Mouse (Mus musculus) right cerebral cortex, postnatal 4 days (tissue): ENCODE data around the gene Slc26a10.
"Not testable (repeated sequence)": the region's sequence is repeated elsewhere in the genome, so short reads cannot be mapped to it uniquely, and the experiment has no call there.

Experiments
- DNase-seq: peaks from one replicate; pipeline ENCODE4 v3.0.0-alpha.2; 2022

The Slc26a10 gene

DNA sequence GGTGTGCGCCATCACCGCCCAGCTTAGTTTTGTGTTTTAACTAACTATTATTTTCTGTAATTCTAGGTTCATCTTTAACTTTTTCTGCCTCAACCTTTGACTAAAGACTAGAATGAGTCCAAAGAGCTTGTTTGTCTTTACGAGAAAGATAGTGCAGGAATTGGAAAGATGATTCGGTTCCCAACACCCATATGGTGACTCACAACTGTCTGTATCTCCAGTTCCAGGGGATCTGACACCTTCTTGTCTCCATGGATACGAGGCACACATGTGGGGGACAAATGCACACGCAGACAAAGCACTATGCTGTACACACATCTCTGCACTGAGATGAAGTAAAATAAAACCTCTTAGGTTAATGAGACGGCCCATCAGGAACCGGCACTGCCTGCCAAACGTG is 20.4 kb downstream of the Slc26a10 start:
- no peak for DNase-seq

DNA sequence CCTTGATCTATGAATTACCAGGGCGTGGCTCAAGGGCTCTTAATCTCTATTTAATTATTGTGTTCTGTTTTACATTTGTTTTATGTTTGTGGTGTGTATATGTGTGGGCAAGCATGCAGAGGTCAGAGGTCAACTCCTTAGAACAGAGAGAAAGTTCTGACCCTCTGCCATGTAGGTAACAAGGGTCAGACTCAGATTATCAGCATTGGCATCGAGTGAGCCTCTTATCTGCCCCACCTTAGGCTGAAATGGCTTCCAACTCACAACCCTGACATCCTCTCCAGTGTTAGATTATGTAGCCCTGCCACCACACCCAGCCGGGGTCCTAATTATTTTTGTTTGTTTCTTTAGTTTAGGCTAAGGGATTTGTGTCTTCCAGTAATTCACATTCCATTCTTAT is 22.0 kb downstream of the Slc26a10 start:
- no peak for DNase-seq

DNA sequence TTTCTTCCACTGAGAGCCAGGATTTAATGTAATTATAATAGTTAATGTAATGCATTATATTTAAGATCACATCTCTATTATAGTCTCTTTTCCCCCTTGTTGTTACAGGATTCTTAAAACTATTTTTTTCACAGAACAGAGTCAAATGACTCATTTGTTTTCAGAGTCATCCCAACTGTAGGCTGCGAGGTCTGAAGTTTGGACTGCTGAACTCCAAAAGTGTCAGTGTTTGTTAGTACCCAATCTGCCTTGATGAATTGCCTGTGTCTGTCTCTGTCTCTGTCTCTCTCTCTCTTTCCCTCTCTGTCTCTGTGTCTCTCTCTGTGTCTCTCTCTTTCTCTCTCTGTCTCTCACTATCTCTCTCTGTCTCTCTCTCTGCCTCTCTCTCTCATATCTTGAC is 23.9 kb downstream of the Slc26a10 start:
- no peak for DNase-seq

DNA sequence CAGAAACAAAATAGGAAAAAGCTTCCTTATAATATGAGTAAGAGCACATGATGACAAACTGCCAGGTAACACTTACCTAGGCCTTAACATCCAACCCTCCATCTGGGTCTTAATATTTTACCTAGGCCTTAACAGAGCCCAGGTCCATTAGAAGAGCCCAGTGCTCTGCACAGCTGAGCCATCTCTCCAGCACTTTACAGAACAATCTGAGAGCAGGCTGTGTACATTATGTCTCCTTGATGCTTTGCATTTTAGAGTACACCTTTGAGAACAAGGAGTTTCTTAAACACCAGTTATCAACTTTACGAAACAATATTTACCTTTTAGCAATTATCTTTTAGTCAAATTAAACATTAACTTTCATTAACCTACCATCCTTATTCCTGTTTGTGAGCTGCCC is 24.4 kb downstream of the Slc26a10 start:
- DNase-seq = no peak

DNA sequence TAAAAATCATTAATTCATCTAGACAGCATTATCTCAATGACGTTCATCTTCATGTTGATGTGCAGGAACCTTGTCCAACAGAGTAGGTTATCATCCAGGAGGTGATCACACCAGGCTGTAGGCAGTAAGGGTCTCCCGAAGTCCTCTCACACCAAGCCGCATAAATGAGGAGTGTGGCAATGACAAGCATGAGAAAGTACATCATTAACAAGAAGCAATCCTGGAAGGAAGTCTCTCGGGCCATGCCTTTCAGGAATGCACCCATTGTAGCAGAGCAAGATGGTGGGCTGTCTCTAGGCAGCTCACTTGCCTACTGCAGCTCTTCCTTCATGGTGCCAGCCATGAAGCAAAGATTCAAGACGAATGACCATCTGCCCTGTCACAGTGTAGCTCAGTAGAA is 25.8 kb downstream of the Slc26a10 start:
- DNase-seq = no peak

DNA sequence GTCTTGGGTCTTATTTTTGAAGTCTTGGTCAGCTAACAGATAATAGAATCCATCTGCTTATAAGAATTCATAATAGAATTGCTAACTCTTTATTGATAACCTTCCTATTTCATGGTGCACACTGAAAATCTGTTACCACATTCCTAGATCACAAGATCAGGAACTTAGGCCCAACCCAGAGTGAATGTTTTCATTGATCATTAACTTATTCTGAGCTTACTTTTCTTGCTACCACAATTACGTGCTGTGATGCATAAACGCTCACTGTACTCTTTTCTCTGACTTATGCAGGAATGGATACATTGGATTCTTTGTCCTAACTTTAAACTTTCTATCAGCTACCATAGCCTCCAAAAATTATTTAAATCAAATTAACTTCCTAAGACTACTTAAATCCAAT is 26.2 kb downstream of the Slc26a10 start:
- DNase-seq = no peak

DNA sequence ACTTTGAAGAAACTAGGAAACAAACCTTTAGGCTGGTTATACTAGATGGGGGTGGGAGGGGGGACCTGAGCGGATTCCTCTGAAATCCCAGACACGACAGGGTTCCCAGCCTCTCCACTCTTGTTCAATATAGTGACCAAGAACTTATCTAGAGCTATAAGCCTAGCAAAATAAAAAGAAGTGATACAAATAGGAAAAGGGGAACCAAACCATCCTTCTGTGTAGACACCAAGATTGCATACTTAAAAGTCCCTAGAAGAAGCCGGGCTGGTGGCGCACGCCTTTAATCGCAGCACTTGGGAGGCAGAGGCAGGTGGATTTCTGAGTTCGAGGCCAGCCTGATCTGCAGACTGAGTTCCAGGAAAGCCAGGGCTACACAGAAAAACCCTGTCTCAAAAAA is 27.1 kb downstream of the Slc26a10 start:
- no peak for DNase-seq

DNA sequence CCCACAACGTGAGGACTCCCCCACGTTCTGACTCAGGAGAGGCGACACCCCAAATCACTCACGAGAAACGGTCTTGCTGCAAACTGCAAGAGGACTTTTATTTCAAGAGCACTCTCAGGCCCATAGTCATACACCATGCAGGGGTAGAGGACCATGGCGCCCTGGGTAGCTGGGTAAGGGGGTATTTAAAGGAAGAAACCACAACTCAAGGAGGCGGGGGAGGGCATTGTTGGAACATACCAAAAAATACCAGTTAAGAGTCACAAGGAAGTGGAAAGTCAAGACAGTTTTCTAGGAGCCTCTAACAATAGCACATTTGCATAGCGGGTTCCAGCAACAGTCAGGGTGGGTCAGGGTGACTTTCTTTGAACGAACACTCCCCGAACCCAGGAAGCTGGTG is 27.9 kb downstream of the Slc26a10 start:
- not testable (repeated sequence) for DNase-seq

DNA sequence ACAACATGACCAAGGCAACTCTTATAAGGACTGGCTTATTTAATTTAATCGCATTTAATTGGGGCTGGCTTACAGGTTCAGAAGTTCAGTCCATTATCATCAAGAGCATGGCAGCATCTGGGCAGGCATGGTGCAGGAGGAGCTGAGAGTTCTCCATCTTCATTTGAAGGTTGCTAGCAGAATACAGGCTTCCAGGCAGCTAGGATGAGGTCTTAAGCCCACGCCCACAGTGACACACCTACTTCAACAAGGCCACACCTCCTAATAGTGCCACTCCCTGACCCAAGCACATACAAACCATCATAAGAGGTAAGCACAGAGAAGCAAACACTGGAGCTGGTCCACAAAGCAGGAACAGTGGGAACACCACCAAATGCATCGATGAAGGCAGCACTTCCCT is 29.2 kb downstream of the Slc26a10 start:
- not testable (repeated sequence) for DNase-seq

DNA sequence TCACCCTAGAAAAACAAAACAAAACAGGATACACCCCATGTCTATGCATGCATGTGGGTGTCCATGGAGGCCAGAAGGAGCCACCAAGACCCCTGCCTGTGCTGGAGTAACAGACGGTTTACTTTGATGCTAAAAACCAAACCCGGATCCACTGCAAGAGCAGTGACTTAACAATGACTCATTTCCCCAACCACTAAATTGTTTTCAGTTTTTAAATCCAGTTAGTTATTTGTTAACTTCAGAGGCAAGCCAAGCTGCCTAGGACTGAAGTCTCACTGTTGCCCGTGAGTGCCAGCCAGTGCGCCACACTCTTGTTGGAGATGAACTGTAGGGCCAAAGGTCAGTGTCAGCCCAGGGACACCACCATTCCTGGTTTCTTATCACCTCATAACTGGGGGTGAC is 30.0 kb downstream of the Slc26a10 start:
- DNase-seq = no peak

DNA sequence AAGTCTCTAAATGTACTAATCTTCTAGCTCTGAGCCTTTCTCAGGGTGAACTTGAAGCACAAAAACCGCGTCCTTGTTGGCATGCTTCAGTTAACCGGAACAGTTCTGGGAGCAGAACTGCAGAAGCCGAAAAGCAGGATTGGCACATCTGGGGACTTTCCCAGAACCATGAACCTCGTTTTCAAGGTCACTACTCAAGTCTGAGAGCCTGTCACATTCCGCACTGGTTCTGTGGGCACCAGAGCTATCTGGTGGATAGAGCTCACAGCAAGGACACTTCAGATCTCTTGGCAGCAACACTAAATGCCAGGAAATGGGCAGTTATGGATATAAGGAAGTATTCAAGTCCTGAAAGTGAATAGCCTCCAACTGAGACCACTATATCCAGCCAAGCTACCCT is 33.3 kb downstream of the Slc26a10 start:
- DNase-seq = no peak

DNA sequence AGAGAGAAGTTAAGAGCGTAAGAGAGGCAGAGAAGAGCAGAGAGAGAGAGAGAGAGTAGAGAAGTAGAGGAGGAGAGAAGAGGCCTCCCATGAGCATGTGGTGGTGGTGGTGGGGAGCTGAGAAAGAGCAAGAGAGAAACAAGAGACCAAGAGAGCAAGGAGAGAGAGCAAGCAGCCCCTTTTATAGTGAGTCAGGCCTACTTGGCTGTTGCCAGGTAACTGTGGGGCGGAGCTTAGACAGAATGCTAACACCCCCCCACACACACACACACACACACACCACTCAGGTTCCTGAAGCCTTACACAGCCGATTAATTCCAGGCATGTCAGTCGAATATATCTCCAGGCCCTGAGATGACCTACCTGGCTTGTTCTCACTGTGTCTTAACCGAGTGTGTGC is 35.1 kb downstream of the Slc26a10 start:
- DNase-seq = no peak

DNA sequence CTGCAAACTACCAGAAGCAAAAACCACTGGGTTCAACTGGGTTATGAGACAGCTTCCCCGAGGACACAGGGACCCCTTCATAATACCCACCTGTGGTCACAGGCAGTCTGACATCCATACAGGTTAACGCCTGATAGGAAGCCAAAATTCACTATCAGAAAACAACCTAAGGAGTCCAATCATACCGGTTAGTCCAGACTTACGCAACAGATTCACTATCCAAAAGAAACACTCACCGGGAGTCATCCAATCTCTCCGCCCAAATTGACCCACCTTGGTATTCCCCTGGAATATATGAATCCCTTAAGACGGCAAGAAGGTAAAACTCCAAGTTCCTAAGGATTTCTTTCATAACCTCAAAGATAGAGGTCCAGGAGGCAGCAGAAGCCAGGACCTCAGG is 35.9 kb downstream of the Slc26a10 start:
- DNase-seq = no peak

DNA sequence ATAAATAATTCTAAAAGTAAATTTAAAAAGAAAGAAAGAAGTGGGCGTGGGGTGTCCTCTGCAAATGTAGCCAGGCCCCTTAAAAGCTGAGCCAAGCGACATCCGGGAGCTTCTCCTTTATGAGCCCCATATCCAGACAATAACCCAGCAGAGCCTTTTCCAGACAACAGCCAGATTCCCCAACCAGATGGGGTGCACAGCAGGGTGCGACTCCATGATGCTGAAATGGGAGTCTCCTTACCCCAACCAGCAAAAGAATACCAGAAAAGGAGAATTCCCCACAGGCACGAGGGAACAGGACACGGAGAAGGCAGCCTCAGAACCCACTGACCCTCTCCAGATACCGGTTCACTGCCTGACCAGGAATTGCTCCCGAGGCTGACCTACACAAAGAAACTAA is 37.2 kb downstream of the Slc26a10 start:
- no peak for DNase-seq

DNA sequence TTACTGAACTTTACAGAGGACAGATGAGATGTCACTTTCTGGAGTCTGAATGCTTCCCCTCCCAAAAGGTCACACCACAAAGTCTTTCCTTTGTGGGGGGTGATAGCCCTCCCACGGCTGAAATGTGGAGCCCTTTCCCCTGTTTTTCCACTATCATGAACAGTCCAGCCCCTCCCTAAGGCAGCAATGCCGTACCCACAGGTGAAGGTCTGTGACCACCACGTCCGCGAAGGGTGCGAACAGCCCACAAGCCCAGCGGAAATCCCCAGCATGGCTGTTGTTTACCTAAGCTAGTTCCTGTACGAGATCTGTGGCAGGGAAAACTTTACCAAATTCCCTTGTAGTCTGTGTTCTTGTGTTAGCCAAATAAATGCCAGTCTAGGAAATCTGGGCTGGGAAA is 38.9 kb downstream of the Slc26a10 start:
- DNase-seq = no peak

DNA sequence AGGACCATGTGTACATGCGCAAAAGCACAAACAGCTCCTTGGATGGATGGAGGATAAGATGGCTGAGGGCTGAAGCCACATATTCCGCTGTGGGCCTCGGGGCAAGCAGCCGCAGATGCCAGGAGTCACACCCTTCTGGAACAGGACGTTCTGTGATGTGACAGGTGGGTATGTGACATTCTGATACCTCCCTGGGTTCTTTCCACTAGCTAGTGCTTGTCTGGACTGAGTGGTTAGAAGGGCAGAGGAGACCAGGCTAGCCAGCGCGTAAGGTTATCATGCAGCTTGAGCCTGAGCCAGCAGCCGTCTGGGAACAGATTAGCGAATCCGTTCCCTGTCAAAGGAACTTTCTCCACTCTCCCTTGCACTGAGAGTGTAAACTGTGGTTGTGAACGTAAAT is 39.5 kb downstream of the Slc26a10 start:
- DNase-seq = no peak

DNA sequence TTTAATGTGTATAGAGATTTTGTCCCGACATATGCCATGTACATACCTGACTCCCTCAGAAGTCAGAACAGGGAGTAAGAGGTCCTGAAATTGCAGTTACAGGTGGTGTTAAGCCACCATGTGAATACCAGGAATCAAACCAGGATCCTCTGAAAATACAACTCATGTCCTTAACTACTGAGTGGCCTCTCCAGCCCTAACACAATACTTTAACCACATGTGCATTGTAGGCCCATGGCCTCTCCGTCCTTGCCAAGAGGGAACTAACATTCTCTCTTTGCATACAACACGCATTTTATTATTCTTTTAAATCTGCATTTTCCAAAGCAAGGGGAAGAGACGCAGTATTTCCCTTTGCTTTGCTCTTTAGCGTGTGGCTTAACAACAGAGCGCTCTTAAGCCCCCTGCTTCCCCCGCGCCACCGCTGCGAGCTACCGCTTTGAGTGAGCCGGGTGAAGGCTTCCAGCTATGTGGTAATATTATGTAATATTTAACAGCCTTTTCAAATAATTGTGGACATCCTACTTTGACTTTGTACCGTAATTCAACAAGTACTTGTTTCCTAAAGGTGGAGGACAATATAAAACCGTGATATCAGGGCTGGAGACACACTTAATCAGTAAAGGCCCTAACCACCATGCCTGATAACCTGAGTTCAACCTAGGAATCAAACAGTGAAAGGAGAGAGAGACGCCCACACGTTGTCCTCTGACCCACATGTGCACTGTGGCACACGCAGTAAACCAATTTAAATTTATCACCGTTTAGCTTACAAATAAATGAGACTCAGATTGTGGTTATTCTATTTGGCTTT is 41.9 kb downstream of the Slc26a10 start:
- no peak for DNase-seq

DNA sequence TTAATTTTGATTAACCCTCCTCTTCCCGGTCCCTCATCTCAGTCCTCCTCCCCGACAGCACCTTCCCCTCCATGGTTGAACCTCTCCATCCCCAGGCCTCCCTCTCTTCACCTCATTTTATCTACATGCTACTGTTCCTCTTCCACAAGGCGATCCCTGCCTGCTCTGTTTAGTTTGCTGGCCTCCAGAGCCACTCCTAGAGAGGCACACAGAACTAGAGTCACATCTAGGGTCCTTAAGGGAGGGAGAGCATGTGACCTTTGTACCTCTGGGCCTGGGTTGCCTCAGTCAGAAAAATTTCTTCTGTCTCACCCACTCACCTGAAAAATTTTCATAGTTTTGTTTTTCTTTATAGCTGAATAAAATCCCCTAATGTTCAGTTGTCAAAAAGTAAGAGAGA is 42.5 kb downstream of the Slc26a10 start:
- DNase-seq = no peak

DNA sequence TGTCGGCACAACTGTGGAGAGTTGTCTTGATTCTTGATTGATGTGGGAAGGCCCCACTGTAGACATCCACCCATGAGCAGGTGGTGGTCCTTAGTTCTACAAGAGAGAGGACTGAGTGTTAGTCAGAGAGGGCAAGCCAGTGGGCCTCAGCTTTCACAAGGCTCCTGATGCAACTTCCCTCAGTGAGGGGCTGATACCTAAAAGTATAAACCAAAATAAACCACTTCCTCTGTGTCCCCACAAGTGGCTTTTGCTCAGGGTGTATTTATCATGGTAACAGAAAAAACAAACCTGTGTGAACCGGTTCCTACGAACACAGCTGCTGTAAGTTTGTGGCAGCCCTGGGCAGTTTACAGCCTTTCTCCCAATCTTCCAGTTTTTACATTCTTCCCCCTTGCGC is 43.9 kb downstream of the Slc26a10 start:
- no peak for DNase-seq

DNA sequence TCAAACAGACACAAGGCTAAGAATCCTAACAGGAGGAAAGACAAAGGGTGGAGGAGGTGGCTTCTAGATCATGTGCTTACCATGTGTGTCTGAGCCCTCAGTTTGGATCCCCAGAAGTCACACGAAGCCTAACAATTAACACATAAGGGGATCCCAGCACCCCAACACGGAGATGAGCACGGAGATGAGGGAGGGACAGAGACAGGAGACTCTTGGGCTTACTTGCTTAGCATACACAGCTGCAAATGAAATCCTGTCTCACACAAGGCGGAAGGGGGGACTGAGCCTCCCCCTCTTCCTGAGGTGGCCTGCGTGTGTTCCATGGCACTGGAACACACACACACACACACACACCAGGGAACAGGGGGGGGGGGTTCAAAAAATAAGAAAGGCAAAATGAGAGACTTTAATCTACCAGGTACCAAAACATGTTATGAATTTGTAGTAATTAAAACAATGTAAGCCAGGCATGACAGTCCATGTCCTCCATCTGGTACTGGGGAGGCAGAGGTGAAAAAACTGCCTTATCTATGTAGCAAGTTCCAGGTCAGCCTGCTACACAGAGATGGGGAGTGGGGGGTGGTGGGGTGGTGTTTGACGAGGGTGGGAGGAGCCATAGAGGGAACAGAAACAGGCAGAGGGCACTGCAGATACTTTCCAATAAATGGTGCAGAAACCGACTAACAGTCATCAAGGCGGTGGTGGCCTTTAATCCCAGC is 45.2 kb downstream of the Slc26a10 start:
- no peak for DNase-seq

DNA sequence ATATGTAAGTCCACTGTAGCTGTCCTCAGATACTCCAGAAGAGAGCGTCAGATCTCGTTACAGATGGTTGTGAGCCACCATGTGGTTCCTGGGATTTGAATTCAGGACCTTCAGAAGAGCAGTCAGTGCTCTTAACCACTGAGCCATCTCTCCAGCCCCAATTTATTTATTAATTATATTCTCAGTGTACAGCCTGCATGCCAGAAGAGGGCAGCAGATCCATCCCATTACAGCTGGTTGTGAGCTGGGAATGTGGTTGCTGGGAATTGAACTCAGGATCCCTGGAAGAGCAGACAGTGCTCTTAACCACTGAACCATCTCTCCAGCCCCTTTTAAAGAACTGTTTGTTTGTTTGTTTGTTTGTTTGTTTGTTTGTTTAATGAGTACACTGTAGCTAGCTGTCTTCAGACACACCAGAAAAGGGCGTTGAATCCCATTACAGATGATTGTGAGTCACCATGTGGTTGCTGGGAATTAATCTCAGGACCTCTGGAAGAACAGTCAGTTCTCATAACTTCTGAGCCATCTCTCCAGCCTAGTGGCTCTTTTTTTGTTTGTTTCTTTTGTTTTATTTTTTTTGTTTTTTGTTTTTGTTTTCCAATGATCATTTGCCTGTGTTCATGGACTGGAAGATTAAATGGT is 45.9 kb downstream of the Slc26a10 start:
- DNase-seq = not testable (repeated sequence)

DNA sequence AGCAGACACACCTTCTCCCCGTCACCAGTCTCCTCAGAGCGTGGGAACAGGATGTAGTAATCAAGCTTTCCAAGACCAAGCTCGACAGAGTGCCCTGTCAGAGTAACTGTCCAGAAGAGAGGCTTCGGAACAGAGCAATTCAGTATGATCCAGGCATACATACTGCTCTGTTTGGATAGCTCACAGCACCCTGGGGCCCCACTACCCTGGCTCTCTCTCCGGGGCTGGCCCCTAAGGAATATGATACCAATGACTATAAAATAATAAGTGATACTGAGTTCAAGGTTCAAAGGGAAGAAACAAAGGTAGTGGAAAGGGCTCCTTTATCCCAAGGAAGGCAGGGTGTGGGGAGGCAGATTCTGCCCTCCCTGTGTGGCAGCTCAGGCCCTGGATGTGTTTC is 48.0 kb downstream of the Slc26a10 start:
- DNase-seq = no peak

DNA sequence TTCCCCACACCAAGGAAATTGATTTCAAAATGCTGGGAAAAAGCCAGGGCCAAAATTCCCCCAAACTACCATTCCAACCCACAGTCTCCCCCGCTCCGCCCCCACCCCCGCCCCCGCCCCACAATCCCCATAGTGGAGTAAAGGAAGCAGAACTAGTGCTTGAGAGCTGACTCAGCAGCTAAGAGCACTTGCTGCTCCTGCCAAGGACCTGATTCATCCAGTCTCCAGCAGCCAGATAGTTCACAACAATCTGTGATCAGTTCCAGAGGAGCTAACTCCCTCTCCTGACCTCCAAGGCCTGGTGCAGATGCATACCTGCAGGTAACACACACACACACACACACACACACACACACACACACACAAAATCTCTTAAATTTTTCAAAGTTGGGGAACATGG is 51.0 kb downstream of the Slc26a10 start:
- DNase-seq = no peak

DNA sequence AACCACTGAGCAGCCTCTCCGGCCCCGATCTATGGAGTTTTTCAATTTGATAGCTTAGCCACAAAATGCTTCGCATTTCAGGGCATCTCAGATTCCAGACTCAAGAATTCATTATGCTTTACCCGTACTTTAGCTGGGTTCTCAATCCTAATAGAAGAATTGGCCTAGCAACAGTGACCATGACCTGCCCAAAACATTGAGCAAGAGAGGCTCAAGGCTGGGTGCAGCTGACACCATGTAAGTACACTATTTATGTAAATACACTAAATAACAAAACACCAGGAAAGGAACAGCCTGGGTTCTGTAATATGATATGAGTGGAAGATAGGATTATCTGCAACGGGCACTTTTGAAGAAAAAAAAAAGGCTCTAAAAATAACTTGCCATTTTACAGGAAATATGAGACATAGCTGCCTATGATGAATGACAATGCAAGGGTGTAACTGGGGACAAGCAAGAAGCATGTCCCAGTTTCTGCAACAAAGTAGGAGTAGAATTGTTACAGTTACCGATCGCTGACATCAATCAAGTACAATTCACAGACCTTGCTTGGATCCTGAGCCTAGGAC is 52.6 kb downstream of the Slc26a10 start:
- DNase-seq = no peak
